Mouse (Mus musculus): ENCODE results near the gene Uxs1. TPM values are rescaled to one million over a fixed set of nuclear protein-coding genes. Genes with fewer than 3 reads are reported as not detected.

Uxs1 gene
- total and polyA plus RNA-seq, 2 experiments from 2014 or later, result 16.8 to 19.6 TPM

GRCm38 (mm10) chr1:43827002-43827762 lies 418 bp downstream of the Uxs1 start:
- no peaks in the 10 kb centered on the region for H3K27me3 ChIP-seq (ENCODE audit: insufficient read depth, low read length)
- peak overlapping the region; percentile 87 for H3K9ac ChIP-seq (replicated peaks; ENCODE audit: low read length, poor library complexity, severe bottlenecking)
- peaks cover 14% of the 10 kb centered on the region for H3K4me1 ChIP-seq (ENCODE audit: insufficient read depth, low read length)
- no peak for TF ChIP-seq CTCF (IDR thresholded peaks at IDR 0.05)
- no peaks in the 10 kb centered on the region for H3K36me3 ChIP-seq (ENCODE audit: insufficient read depth, low read length)
- ATAC-seq (ENCODE audit: low FRiP score), result peak; percentile 82
- under 1% methylated on average over 68 of the region's 68 CpGs for WGBS
- peak overlapping the region; percentile 93 for H3K27ac ChIP-seq (ENCODE audit: low read depth, low read length)
- no peak for DNase-seq (ENCODE audit: low spot score)
- no peaks in the 10 kb centered on the region for H3K9me3 ChIP-seq (ENCODE audit: low read length)
- H3K4me3 ChIP-seq (ENCODE audit: low read depth, low read length), result peak overlapping the region; percentile 95
- H3K4me2 ChIP-seq (ENCODE audit: low read depth, low read length, poor library complexity, severe bottlenecking), result peak overlapping the region; percentile 90

- H3K9ac ChIP-seq (replicated peaks; ENCODE audit: low read length, poor library complexity, severe bottlenecking), result peak overlapping the region; percentile 87
- no peak for ATAC-seq (ENCODE audit: low FRiP score)
- DNase-seq (ENCODE audit: low spot score), result no peak
- H3K4me1 ChIP-seq (ENCODE audit: insufficient read depth, low read length), result peaks cover 14% of the 10 kb centered on the region
- H3K27ac ChIP-seq (ENCODE audit: low read depth, low read length), result peak overlapping the region; percentile 93
- TF ChIP-seq CTCF (IDR thresholded peaks at IDR 0.05), result no peak
- H3K4me2 ChIP-seq (ENCODE audit: low read depth, low read length, poor library complexity, severe bottlenecking), result peak overlapping the region; percentile 90
- no peaks in the 10 kb centered on the region for H3K9me3 ChIP-seq (ENCODE audit: low read length)
- H3K4me3 ChIP-seq (ENCODE audit: low read depth, low read length), result peak overlapping the region; percentile 95
- H3K36me3 ChIP-seq (ENCODE audit: insufficient read depth, low read length), result no peaks in the 10 kb centered on the region
- 3% methylated on average over 3 of the region's 3 CpGs for WGBS
- H3K27me3 ChIP-seq (ENCODE audit: insufficient read depth, low read length), result no peaks in the 10 kb centered on the region
These were observed 985 bp downstream of the Uxs1 start for GRCm38 (mm10) chr1:43826628-43827001.

- 69% methylated on average over 1 of the region's 1 CpGs for WGBS
- no peaks in the 10 kb centered on the region for H3K27me3 ChIP-seq (ENCODE audit: insufficient read depth, low read length)
- no peak overlapping the region for H3K4me3 ChIP-seq (ENCODE audit: low read depth, low read length)
- H3K36me3 ChIP-seq (ENCODE audit: insufficient read depth, low read length), result no peaks in the 10 kb centered on the region
- peaks cover 13% of the 10 kb centered on the region for H3K4me1 ChIP-seq (ENCODE audit: insufficient read depth, low read length)
- no peak overlapping the region for H3K9ac ChIP-seq (replicated peaks; ENCODE audit: low read length, poor library complexity, severe bottlenecking)
- no peak overlapping the region for H3K27ac ChIP-seq (ENCODE audit: low read depth, low read length)
- DNase-seq (ENCODE audit: low spot score) (peak; percentile 23), ATAC-seq (ENCODE audit: low FRiP score) (no peak)
- no peaks in the 10 kb centered on the region for H3K9me3 ChIP-seq (ENCODE audit: low read length)
- no peak overlapping the region for H3K4me2 ChIP-seq (ENCODE audit: low read depth, low read length, poor library complexity, severe bottlenecking)
- no peak for TF ChIP-seq CTCF (IDR thresholded peaks at IDR 0.05)
These were observed 4.2 kb downstream of the Uxs1 start for GRCm38 (mm10) chr1:43823406-43823805.

- ATAC-seq (ENCODE audit: low FRiP score), result no peak
- Histone ChIP-seq H3K9ac (replicated peaks; ENCODE audit: low read length, poor library complexity, severe bottlenecking) (no peak overlapping the region), H3K4me1 (ENCODE audit: insufficient read depth, low read length) (peaks cover 12% of the 10 kb centered on the region), H3K4me3 (ENCODE audit: low read depth, low read length) (no peak overlapping the region), H3K27me3 (ENCODE audit: insufficient read depth, low read length) (no peaks in the 10 kb centered on the region), H3K27ac (ENCODE audit: low read depth, low read length) (no peak overlapping the region), H3K36me3 (ENCODE audit: insufficient read depth, low read length) (no peaks in the 10 kb centered on the region), H3K9me3 (ENCODE audit: low read length) (no peaks in the 10 kb centered on the region), H3K4me2 (ENCODE audit: low read depth, low read length, poor library complexity, severe bottlenecking) (no peak overlapping the region)
- WGBS, result 81% methylated on average over 5 of the region's 5 CpGs
- no peak for TF ChIP-seq CTCF (IDR thresholded peaks at IDR 0.05)
- DNase-seq (ENCODE audit: low spot score), result no peak
These were observed 5.0 kb downstream of the Uxs1 start for GRCm38 (mm10) chr1:43822586-43822985.

GRCm38 (mm10) chr1:43821804-43822203 lies 5.8 kb downstream of the Uxs1 start:
- H3K36me3 ChIP-seq (ENCODE audit: insufficient read depth, low read length), result no peaks in the 10 kb centered on the region
- 90% methylated on average over 1 of the region's 1 CpGs for WGBS
- no peaks in the 10 kb centered on the region for H3K9me3 ChIP-seq (ENCODE audit: low read length)
- ATAC-seq (ENCODE audit: low FRiP score), result no peak
- H3K4me1 ChIP-seq (ENCODE audit: insufficient read depth, low read length), result peaks cover 12% of the 10 kb centered on the region
- no peaks in the 10 kb centered on the region for H3K27me3 ChIP-seq (ENCODE audit: insufficient read depth, low read length)
- no peak overlapping the region for H3K27ac ChIP-seq (ENCODE audit: low read depth, low read length)
- no peak overlapping the region for H3K9ac ChIP-seq (replicated peaks; ENCODE audit: low read length, poor library complexity, severe bottlenecking)
- H3K4me2 ChIP-seq (ENCODE audit: low read depth, low read length, poor library complexity, severe bottlenecking), result no peak overlapping the region
- no peak for DNase-seq (ENCODE audit: low spot score)
- TF ChIP-seq CTCF (IDR thresholded peaks at IDR 0.05), result no peak
- H3K4me3 ChIP-seq (ENCODE audit: low read depth, low read length), result no peak overlapping the region

DNA sequence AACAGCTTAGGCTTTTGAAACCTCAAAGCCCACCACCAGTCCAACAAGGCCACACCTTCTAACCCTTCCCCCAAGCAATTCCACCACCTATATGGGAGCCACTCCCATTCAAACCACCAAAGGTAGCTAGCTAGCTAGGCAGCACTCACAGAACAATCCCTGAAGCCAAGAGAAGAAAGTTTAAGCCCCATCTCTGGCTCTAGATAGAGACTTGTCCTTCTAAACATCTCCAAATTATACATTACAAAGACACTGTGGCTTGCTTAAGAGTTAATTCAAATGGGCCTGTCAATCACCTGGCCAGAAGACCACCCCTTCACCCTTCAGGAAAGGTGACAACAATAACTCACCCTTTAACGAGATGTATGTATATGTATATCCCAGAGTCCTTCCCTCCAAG lies 7.0 kb downstream of the Uxs1 start:
- 85% methylated on average over 1 of the region's 1 CpGs for WGBS
- TF ChIP-seq CTCF (IDR thresholded peaks at IDR 0.05), result no peak
- peaks cover 7% of the 10 kb centered on the region; the same call in 1 of the 2 replicates for H3K4me1 ChIP-seq (ENCODE audit: insufficient read depth, low read length)
- H3K4me3 ChIP-seq (ENCODE audit: low read depth, low read length), result no peak overlapping the region
- no peak overlapping the region for H3K9ac ChIP-seq (replicated peaks; ENCODE audit: low read length, poor library complexity, severe bottlenecking)
- no peaks in the 10 kb centered on the region for H3K27me3 ChIP-seq (ENCODE audit: insufficient read depth, low read length)
- no peak for DNase-seq (ENCODE audit: low spot score)
- no peaks in the 10 kb centered on the region for H3K9me3 ChIP-seq (ENCODE audit: low read length)
- no peak overlapping the region for H3K4me2 ChIP-seq (ENCODE audit: low read depth, low read length, poor library complexity, severe bottlenecking)
- no peak overlapping the region for H3K27ac ChIP-seq (ENCODE audit: low read depth, low read length)
- H3K36me3 ChIP-seq (ENCODE audit: insufficient read depth, low read length), result no peaks in the 10 kb centered on the region
- no peak for ATAC-seq (ENCODE audit: low FRiP score)

All from midbrain, postnatal 0 days (tissue).